8 mouse cellular contexts compared by ENCODE assay signal in genomic region chrX:93888966-93889365, GRCm38 (mm10). TPM values are rescaled to one million over a fixed set of nuclear protein-coding genes. Genes with fewer than 3 reads are reported as not detected.
DNase-seq lines count a peak whose midpoint lies in the region; ATAC-seq and TF ChIP-seq lines count a peak whose summit lies in the region.

No protein-coding gene starts in this region.

- no peaks in the 10 kb centered on the region for H3K9me3 ChIP-seq in heart, embryonic 10.5 days
- no peaks in the 10 kb centered on the region for H3K9me3 ChIP-seq in lung, embryonic 14.5 days (ENCODE audit: low read depth, low read length)
- no peaks in the 10 kb centered on the region for H3K9me3 ChIP-seq in hindbrain, embryonic 15.5 days
- no peaks in the 10 kb centered on the region for H3K9me3 ChIP-seq in neural tube, embryonic 13.5 days

- H3K36me3 ChIP-seq in heart, embryonic 10.5 days = no peaks in the 10 kb centered on the region
- H3K36me3 ChIP-seq in lung, embryonic 14.5 days (ENCODE audit: insufficient read depth) = no peaks in the 10 kb centered on the region
- no peaks in the 10 kb centered on the region for H3K36me3 ChIP-seq in hindbrain, embryonic 15.5 days
- H3K36me3 ChIP-seq in neural tube, embryonic 13.5 days = no peaks in the 10 kb centered on the region

- no peaks in the 10 kb centered on the region for H3K4me1 ChIP-seq in heart, embryonic 10.5 days
- no peaks in the 10 kb centered on the region for H3K4me1 ChIP-seq in lung, embryonic 14.5 days (ENCODE audit: insufficient read depth)
- H3K4me1 ChIP-seq in lung, adult 2 months (ENCODE audit: control insufficient read depth, insufficient read depth, low read length) = no peaks in the 10 kb centered on the region
- H3K4me1 ChIP-seq in hindbrain, embryonic 15.5 days (replicated peaks) = no peaks in the 10 kb centered on the region
- H3K4me1 ChIP-seq in neural tube, embryonic 13.5 days (replicated peaks) = no peaks in the 10 kb centered on the region

- intact Hi-C loops in heart, postnatal 10 days (cut with DNase I) = loop anchor here (2.0 to 5.0 kb wide), 2 partner anchors 96 to 817 kb away; no protein-coding TSS in a partner anchor

- H3K27me3 ChIP-seq in heart, embryonic 10.5 days (ENCODE audit: insufficient read depth, poor library complexity, severe bottlenecking) = peaks cover 4% of the 10 kb centered on the region; the same call in 1 of the 2 replicates
- no peaks in the 10 kb centered on the region for H3K27me3 ChIP-seq in lung, embryonic 14.5 days (ENCODE audit: insufficient read depth, low read length)
- no peaks in the 10 kb centered on the region for H3K27me3 ChIP-seq in hindbrain, embryonic 15.5 days
- no peaks in the 10 kb centered on the region for H3K27me3 ChIP-seq in neural tube, embryonic 13.5 days

- DNase-seq in heart, embryonic 10.5 days (ENCODE audit: low spot score) = no peak
- DNase-seq in heart, postnatal 10 days = no peak
- no peak for DNase-seq in lung, embryonic 14.5 days
- no peak for DNase-seq in lung, adult 2 months
- DNase-seq in gastrocnemius, postnatal 25 days = no peak

- peak overlapping the region; percentile 50 for H3K4me2 ChIP-seq in lung, embryonic 14.5 days
- peak overlapping the region; percentile 49 for H3K4me2 ChIP-seq in hindbrain, embryonic 15.5 days
- peak overlapping the region; percentile 49 for H3K4me2 ChIP-seq in neural tube, embryonic 13.5 days

- ATAC-seq in lung, embryonic 14.5 days (ENCODE audit: insufficient read depth) = peak; percentile 38; the same call in 1 of the 2 replicates
- ATAC-seq in hindbrain, embryonic 15.5 days (ENCODE audit: low FRiP score, low read depth) = 0 out of 2 replicates have a peak, but pooled peaks have one; percentile 42
- ATAC-seq in neural tube, embryonic 13.5 days (ENCODE audit: low read depth) = no peak
- ATAC-seq in erythroid progenitor cell, adult 5-6 weeks (replicated peaks; ENCODE audit: low FRiP score, poor library complexity, severe bottlenecking) = no peak

- H3K9ac ChIP-seq in lung, embryonic 14.5 days = no peak overlapping the region; the same call in 1 of the 2 replicates
- H3K9ac ChIP-seq in hindbrain, embryonic 15.5 days = no peak overlapping the region
- H3K9ac ChIP-seq in neural tube, embryonic 13.5 days = no peak overlapping the region

- H3K4me3 ChIP-seq in heart, embryonic 10.5 days = peak overlapping the region; percentile 40; the same call in 1 of the 2 replicates
- peak overlapping the region; percentile 26 for H3K4me3 ChIP-seq in lung, embryonic 14.5 days (ENCODE audit: low read depth, low read length)
- no peak overlapping the region for H3K4me3 ChIP-seq in lung, adult 2 months (replicated peaks; ENCODE audit: extremely low read depth, low read depth, low read length)
- H3K4me3 ChIP-seq in hindbrain, embryonic 15.5 days = peak overlapping the region; percentile 32; the same call in 1 of the 2 replicates
- peak overlapping the region; percentile 28 for H3K4me3 ChIP-seq in neural tube, embryonic 13.5 days

- TF ChIP-seq CTCF in lung, embryonic 14.5 days (IDR thresholded peaks at IDR 0.05; ENCODE audit: low read depth) = no peak
- TF ChIP-seq CTCF in lung, adult 2 months (IDR thresholded peaks at IDR 0.05; ENCODE audit: insufficient read depth, low read length) = no peak

- peak overlapping the region; percentile 23; the same call in 1 of the 2 replicates for H3K27ac ChIP-seq in heart, embryonic 10.5 days
- no peak overlapping the region for H3K27ac ChIP-seq in lung, embryonic 14.5 days (ENCODE audit: low read depth)
- H3K27ac ChIP-seq in hindbrain, embryonic 15.5 days (replicated peaks) = no peak overlapping the region
- H3K27ac ChIP-seq in neural tube, embryonic 13.5 days (replicated peaks) = no peak overlapping the region

- WGBS in heart, embryonic 10.5 days = 82% methylated on average over 8 of the region's 8 CpGs
- WGBS in lung, embryonic 14.5 days = 69% methylated on average over 8 of the region's 8 CpGs
- 71% methylated on average over 8 of the region's 8 CpGs for WGBS in lung, adult 2 months
- WGBS in hindbrain, embryonic 15.5 days = 81% methylated on average over 8 of the region's 8 CpGs
- WGBS in neural tube, embryonic 13.5 days = 69% methylated on average over 8 of the region's 8 CpGs

- TF ChIP-seq POLR2A in lung, adult 2 months (IDR thresholded peaks at IDR 0.05; ENCODE audit: borderline replicate concordance, extremely low read depth, low read depth, low read length) = no peak

RNA-seq across cellular contexts. Expression of gene Pdk3, which starts 57.0 kb away (rescaled TPM):
- polyA plus RNA-seq in heart, embryonic 10.5 days (2016; fragmentation: Nextera tagmentation; extraction: Ambion mirVana) = 129 and 190 TPM in 2 replicates
- 10 to 100 TPM; 13.5 to 14.5 TPM for total RNA-seq in heart, postnatal 10 days (2021)
- polyA plus RNA-seq in lung, embryonic 14.5 days (2014; fragmentation: Nextera tagmentation; extraction: Ambion mirVana) = 68.9 and 72.9 TPM in 2 replicates
- 12.9 and 15.2 TPM in 2 replicates for polyA plus RNA-seq in lung, adult 2 months (2012; rRNA removed)
- 23.8 and 25.0 TPM in 2 replicates for polyA plus RNA-seq in hindbrain, embryonic 15.5 days (2015; fragmentation: Nextera tagmentation; extraction: Ambion mirVana)
- 25.5 and 31.2 TPM in 2 replicates for polyA plus RNA-seq in neural tube, embryonic 13.5 days (2015; fragmentation: Nextera tagmentation; extraction: Ambion mirVana)
- 46.1 and 69.2 TPM in 2 replicates for total RNA-seq in erythroid progenitor cell, adult 5-6 weeks (2015; ENCODE audit: low replicate concordance)
- 18.8 and 30.8 TPM in 2 replicates for total RNA-seq in erythroid progenitor cell, adult 5-6 weeks (2017; ENCODE audit: low replicate concordance)
- total RNA-seq in gastrocnemius, postnatal 25 days (2021) = 1 to 10 TPM; 2.0 to 2.7 TPM

Comparison
In these comparisons a context has a peak if more than half of its experiments do, and no peak if none do; other contexts are left out.
1. ATAC-seq: peak in lung, embryonic 14.5 days (single experiment) and hindbrain, embryonic 15.5 days (single experiment); none in neural tube, embryonic 13.5 days (single experiment) and erythroid progenitor cell, adult 5-6 weeks (single experiment).
2. Peak in every context shown above with its lines, with median percentiles within 50 percentile points of each other: H3K4me2 ChIP-seq.